Mouse (Mus musculus) erythroblast, embryonic 14.5 days (primary cell): ENCODE results near the gene Hlf. TPM values are rescaled to one million over a fixed set of nuclear protein-coding genes. Genes with fewer than 3 reads are reported as not detected.

ENCODE experiments used
- H3K27me3 ChIP-seq: 2 replicates; pipeline ENCODE4 v1.6.1; 2012; ENCODE audit warnings: inconsistent platforms; ENCODE audit not compliant: control insufficient read depth
- H3K36me3 ChIP-seq: 2 replicates; pipeline ENCODE4 v1.6.1; 2012; ENCODE audit warnings: mild to moderate bottlenecking, inconsistent platforms; ENCODE audit not compliant: control insufficient read depth
- H3K4me1 ChIP-seq: 2 replicates; pipeline ENCODE4 v1.6.1; 2012; ENCODE audit warnings: inconsistent platforms; ENCODE audit not compliant: control insufficient read depth
- H3K4me3 ChIP-seq: replicated peaks from 2 replicates; pipeline ENCODE3; 2012; ENCODE audit warnings: moderate library complexity, mild to moderate bottlenecking, inconsistent platforms
- H3K9me3 ChIP-seq: 2 replicates; pipeline ENCODE4 v1.6.1; 2012; ENCODE audit warnings: low read length, inconsistent platforms, mixed read lengths; ENCODE audit not compliant: control insufficient read depth
- GATA1 ChIP-seq: IDR thresholded peaks from 2 replicates; pipeline ENCODE4 v1.6.1; 2012; ENCODE audit warnings: low read length, inconsistent platforms, mixed read lengths
- TAL1 ChIP-seq: IDR thresholded peaks from 3 replicates; pipeline ENCODE4 v1.6.1; 2012; ENCODE audit warnings: low read length, inconsistent platforms, mixed read lengths
- polyA plus RNA-seq: library from polyadenylated mRNA; stranded (reverse); fragments of >175 nt; gene quantifications from 2 replicates; pipeline ENCODE4 v1.2.3, GENCODE M21; 2012

The Hlf gene
- polyA plus RNA-seq, 1 experiment, result 0.01 TPM

- H3K27me3 ChIP-seq, result no peaks in the 10 kb centered on the region
- no peaks in the 10 kb centered on the region for H3K9me3 ChIP-seq
- H3K4me3 ChIP-seq, result no peak overlapping the region
- no peaks in the 10 kb centered on the region for H3K4me1 ChIP-seq
- TF ChIP-seq GATA1 (no peak), TAL1 (no peak)
- H3K36me3 ChIP-seq, result no peaks in the 10 kb centered on the region; the same call in 1 of the 2 replicates
Measured at GRCm38 (mm10) chr11:90350153-90350512, 40.6 kb downstream of the Hlf start.

GRCm38 (mm10) chr11:90349486-90350152 is 41.1 kb downstream of the Hlf start:
- TF ChIP-seq TAL1 (no peak), GATA1 (no peak)
- no peaks in the 10 kb centered on the region for H3K27me3 ChIP-seq
- no peaks in the 10 kb centered on the region; the same call in 1 of the 2 replicates for H3K36me3 ChIP-seq
- no peak overlapping the region for H3K4me3 ChIP-seq
- no peaks in the 10 kb centered on the region for H3K4me1 ChIP-seq
- H3K9me3 ChIP-seq, result no peaks in the 10 kb centered on the region

GRCm38 (mm10) chr11:90347667-90348459 is 42.8 kb downstream of the Hlf start:
- H3K4me1 ChIP-seq, result no peaks in the 10 kb centered on the region
- H3K4me3 ChIP-seq, result no peak overlapping the region
- H3K9me3 ChIP-seq, result no peaks in the 10 kb centered on the region
- TF ChIP-seq GATA1 (no peak), TAL1 (no peak)
- no peaks in the 10 kb centered on the region for H3K27me3 ChIP-seq
- no peaks in the 10 kb centered on the region; the same call in 1 of the 2 replicates for H3K36me3 ChIP-seq

GRCm38 (mm10) chr11:90345746-90346145 is 44.9 kb downstream of the Hlf start:
- no peaks in the 10 kb centered on the region for H3K9me3 ChIP-seq
- TF ChIP-seq GATA1, result no peak
- TF ChIP-seq TAL1, result no peak
- H3K4me1 ChIP-seq, result no peaks in the 10 kb centered on the region
- H3K27me3 ChIP-seq, result no peaks in the 10 kb centered on the region
- no peaks in the 10 kb centered on the region; the same call in 1 of the 2 replicates for H3K36me3 ChIP-seq
- H3K4me3 ChIP-seq, result no peak overlapping the region

GRCm38 (mm10) chr11:90342858-90343257 is 47.8 kb downstream of the Hlf start:
- H3K9me3 ChIP-seq, result no peaks in the 10 kb centered on the region
- no peak overlapping the region for H3K4me3 ChIP-seq
- no peaks in the 10 kb centered on the region; the same call in 1 of the 2 replicates for H3K36me3 ChIP-seq
- H3K27me3 ChIP-seq, result no peaks in the 10 kb centered on the region
- H3K4me1 ChIP-seq, result no peaks in the 10 kb centered on the region
- TF ChIP-seq GATA1, result no peak
- no peak for TF ChIP-seq TAL1

- no peak for TF ChIP-seq GATA1
- no peak for TF ChIP-seq TAL1
- H3K4me3 ChIP-seq, result no peak overlapping the region
- H3K9me3 ChIP-seq, result no peaks in the 10 kb centered on the region
- H3K27me3 ChIP-seq, result no peaks in the 10 kb centered on the region
- no peaks in the 10 kb centered on the region; the same call in 1 of the 2 replicates for H3K36me3 ChIP-seq
- no peaks in the 10 kb centered on the region for H3K4me1 ChIP-seq
Measured at GRCm38 (mm10) chr11:90342267-90342666, 48.4 kb downstream of the Hlf start.

- TF ChIP-seq GATA1, result no peak
- H3K9me3 ChIP-seq, result no peaks in the 10 kb centered on the region
Measured at GRCm38 (mm10) chr11:90340836-90341235, 49.9 kb downstream of the Hlf start.

GRCm38 (mm10) chr11:90334816-90335215 is 55.9 kb downstream of the Hlf start:
- H3K9me3 ChIP-seq, result no peaks in the 10 kb centered on the region
- H3K27me3 ChIP-seq, result no peaks in the 10 kb centered on the region
- no peaks in the 10 kb centered on the region for H3K36me3 ChIP-seq
- no peaks in the 10 kb centered on the region for H3K4me1 ChIP-seq
- TF ChIP-seq GATA1 (no peak), TAL1 (no peak)
- no peak overlapping the region for H3K4me3 ChIP-seq

More at GRCm38 (mm10) chr11:90340836-90341235, 49.9 kb downstream of the Hlf start:
- H3K27me3 ChIP-seq, result no peaks in the 10 kb centered on the region
- H3K4me1 ChIP-seq, result no peaks in the 10 kb centered on the region
- no peak overlapping the region for H3K4me3 ChIP-seq
- no peaks in the 10 kb centered on the region; the same call in 1 of the 2 replicates for H3K36me3 ChIP-seq

GRCm38 (mm10) chr11:90332737-90333136 is 58.0 kb downstream of the Hlf start:
- H3K27me3 ChIP-seq, result no peaks in the 10 kb centered on the region
- H3K36me3 ChIP-seq, result no peaks in the 10 kb centered on the region
- no peak overlapping the region for H3K4me3 ChIP-seq
- TF ChIP-seq TAL1 (no peak), GATA1 (no peak)
- H3K4me1 ChIP-seq, result no peaks in the 10 kb centered on the region
- H3K9me3 ChIP-seq, result no peaks in the 10 kb centered on the region
